Mouse (Mus musculus) embryonic facial prominence, embryonic 12.5 days (tissue): ENCODE data around the gene Clec4d. TPM values are rescaled to one million over a fixed set of nuclear protein-coding genes. Genes with fewer than 3 reads are reported as not detected.
"Not testable (repeated sequence)": the region's sequence is repeated elsewhere in the genome, so short reads cannot be mapped to it uniquely, and the experiment has no call there.

Experiments
- ATAC-seq: fragments of 200-750 bp; cut with Nextera tagmentation; 2 replicates; pipeline ENCODE4 v1.8.0; 2017; ENCODE audit not compliant: insufficient number of reproducible peaks, insufficient read depth, low FRiP score, low TSS enrichment
- H3K27ac ChIP-seq: fragments of 300-500 bp; sonication (generic); 2 replicates; pipeline ENCODE4 v1.5.1; 2016; ENCODE audit warnings: mild to moderate bottlenecking
- H3K27me3 ChIP-seq: fragments of 300-500 bp; sonication (generic); 2 replicates; pipeline ENCODE4 v1.6.1; 2016; ENCODE audit warnings: mild to moderate bottlenecking, moderate library complexity
- H3K36me3 ChIP-seq: fragments of 300-500 bp; sonication (generic); 2 replicates; pipeline ENCODE4 v1.6.1; 2016; ENCODE audit warnings: mild to moderate bottlenecking
- H3K4me1 ChIP-seq: fragments of 300-500 bp; sonication (generic); 2 replicates; pipeline ENCODE4 v1.6.1; 2016
- H3K4me2 ChIP-seq: fragments of 300-500 bp; sonication (generic); replicated peaks from 2 replicates; pipeline ENCODE4 v1.6.1; 2016; ENCODE audit warnings: mild to moderate bottlenecking, moderate library complexity
- H3K4me3 ChIP-seq: fragments of 300-500 bp; sonication (generic); 2 replicates; pipeline ENCODE4 v1.5.1; 2016; ENCODE audit warnings: mild to moderate bottlenecking
- H3K9ac ChIP-seq: fragments of 300-500 bp; sonication (generic); 2 replicates; pipeline ENCODE4 v1.6.1; 2016; ENCODE audit warnings: mild to moderate bottlenecking, moderate library complexity
- H3K9me3 ChIP-seq: fragments of 300-500 bp; sonication (generic); 2 replicates; pipeline ENCODE4 v1.6.1; 2016; ENCODE audit warnings: mild to moderate bottlenecking, moderate library complexity
- WGBS: fragments of 180-500 bp; shearing (Covaris S2); methylation state at CpG from one replicate; pipeline ENCODE4 v1.1.7; 2016; 5-methylcytosine and 5-hydroxymethylcytosine counted together
- polyA plus RNA-seq: library from polyadenylated mRNA; unstranded; fragments of >200 nt; fragmentation: Nextera tagmentation; extraction: Ambion mirVana; gene quantifications from 2 replicates; pipeline ENCODE4 v1.2.1, GENCODE M21; 2016

Gene Clec4d
- polyA plus RNA-seq, 1 experiment from 2014 or later: not detected

- WGBS: 87% methylated on average over 4 of the region's 4 CpGs
- Histone ChIP-seq H3K27me3 (no peaks in the 10 kb centered on the region), H3K4me2 (no peak overlapping the region), H3K9ac (no peak overlapping the region), H3K9me3 (no peaks in the 10 kb centered on the region), H3K27ac (no peak overlapping the region), H3K4me3 (no peak overlapping the region), H3K36me3 (no peaks in the 10 kb centered on the region), H3K4me1 (no peaks in the 10 kb centered on the region)
- ATAC-seq: no peak
Measured at GRCm38 (mm10) chr6:123265809-123266208, 3.9 kb downstream of the Clec4d start.

- WGBS: 84% methylated on average over 5 of the region's 5 CpGs
Measured at GRCm38 (mm10) chr6:123266945-123267344, 5.0 kb downstream of the Clec4d start.

GRCm38 (mm10) chr6:123279443-123279842 lies 17.5 kb downstream of the Clec4d start:
- WGBS: 91% methylated on average over 2 of the region's 2 CpGs
- Histone ChIP-seq H3K9ac (no peak overlapping the region), H3K36me3 (no peaks in the 10 kb centered on the region), H3K4me2 (no peak overlapping the region), H3K27ac (no peak overlapping the region), H3K9me3 (no peaks in the 10 kb centered on the region), H3K27me3 (no peaks in the 10 kb centered on the region), H3K4me1 (no peaks in the 10 kb centered on the region), H3K4me3 (no peak overlapping the region)
- ATAC-seq: no peak

More at GRCm38 (mm10) chr6:123266945-123267344, 5.0 kb downstream of the Clec4d start:
- Histone ChIP-seq H3K4me3 (no peak overlapping the region), H3K4me1 (no peaks in the 10 kb centered on the region), H3K4me2 (no peak overlapping the region), H3K36me3 (no peaks in the 10 kb centered on the region), H3K27me3 (no peaks in the 10 kb centered on the region), H3K9ac (no peak overlapping the region), H3K9me3 (no peaks in the 10 kb centered on the region), H3K27ac (no peak overlapping the region)
- no peak for ATAC-seq

- Histone ChIP-seq H3K4me2 (no peak overlapping the region), H3K27me3 (no peaks in the 10 kb centered on the region), H3K27ac (no peak overlapping the region), H3K4me1 (no peaks in the 10 kb centered on the region), H3K9ac (no peak overlapping the region), H3K4me3 (no peak overlapping the region), H3K9me3 (no peaks in the 10 kb centered on the region), H3K36me3 (no peaks in the 10 kb centered on the region)
- ATAC-seq: no peak
- WGBS: 83% methylated on average over 2 of the region's 2 CpGs
Measured at GRCm38 (mm10) chr6:123286311-123286710, 24.4 kb downstream of the Clec4d start.

- Histone ChIP-seq H3K9me3 (no peaks in the 10 kb centered on the region), H3K36me3 (no peaks in the 10 kb centered on the region), H3K4me1 (no peaks in the 10 kb centered on the region), H3K27ac (no peak overlapping the region), H3K4me3 (no peak overlapping the region), H3K9ac (no peak overlapping the region), H3K27me3 (no peaks in the 10 kb centered on the region), H3K4me2 (no peak overlapping the region)
- ATAC-seq: no peak
- WGBS: 78% methylated on average over 10 of the region's 10 CpGs
Measured at GRCm38 (mm10) chr6:123288931-123289330, 27.0 kb downstream of the Clec4d start.

- Histone ChIP-seq H3K27ac (no peak within 1 kb of the TSS), H3K36me3 (no peaks in the 10 kb centered on the region), H3K9ac (no peak within 1 kb of the TSS), H3K9me3 (no peaks in the 10 kb centered on the region), H3K4me2 (no peak within 1 kb of the TSS), H3K4me1 (no peaks in the 10 kb centered on the region), H3K27me3 (no peaks in the 10 kb centered on the region), H3K4me3 (no peak within 1 kb of the TSS)
- no peak for ATAC-seq
- 80% methylated on average over 4 of the region's 4 CpGs for whole genome bisulfite sequencing
Measured at GRCm38 (mm10) chr6:123289753-123290152, 27.8 kb downstream of the Clec4d start, which contains the start of gene Clec4e. TSS of gene Clec4e (minus strand) at chr6:123289870.

- 86% methylated on average over 1 of the region's 1 CpGs for WGBS
- H3K4me3 ChIP-seq: no peak overlapping the region
- H3K36me3 ChIP-seq: no peaks in the 10 kb centered on the region
- no peak overlapping the region for H3K27ac ChIP-seq
- no peak overlapping the region for H3K4me2 ChIP-seq
- no peaks in the 10 kb centered on the region for H3K4me1 ChIP-seq
- no peaks in the 10 kb centered on the region for H3K27me3 ChIP-seq
- H3K9me3 ChIP-seq: no peaks in the 10 kb centered on the region
- H3K9ac ChIP-seq: no peak overlapping the region
- no peak for ATAC-seq
Measured at GRCm38 (mm10) chr6:123292751-123293400, 31.0 kb downstream of the Clec4d start.

GRCm38 (mm10) chr6:123293509-123293908 lies 31.6 kb downstream of the Clec4d start:
- not testable (repeated sequence) for H3K4me3 ChIP-seq, H3K4me1 ChIP-seq, H3K4me2 ChIP-seq, ATAC-seq, H3K9ac ChIP-seq, H3K27me3 ChIP-seq, H3K9me3 ChIP-seq, H3K36me3 ChIP-seq, H3K27ac ChIP-seq
- 92% methylated on average over 11 of the region's 11 CpGs for WGBS

GRCm38 (mm10) chr6:123296687-123297086 lies 34.8 kb downstream of the Clec4d start:
- Histone ChIP-seq H3K9ac (no peak overlapping the region), H3K4me2 (no peak overlapping the region), H3K9me3 (no peaks in the 10 kb centered on the region), H3K27ac (no peak overlapping the region), H3K36me3 (no peaks in the 10 kb centered on the region), H3K27me3 (no peaks in the 10 kb centered on the region), H3K4me1 (no peaks in the 10 kb centered on the region), H3K4me3 (no peak overlapping the region)
- ATAC-seq: no peak
- WGBS: 56% methylated on average over 1 of the region's 1 CpGs

- not testable (repeated sequence) for H3K4me3 ChIP-seq, ATAC-seq, H3K27me3 ChIP-seq, H3K4me1 ChIP-seq, H3K9ac ChIP-seq, H3K36me3 ChIP-seq, H3K27ac ChIP-seq, H3K4me2 ChIP-seq, H3K9me3 ChIP-seq
- WGBS: 86% methylated on average over 7 of the region's 7 CpGs
Measured at GRCm38 (mm10) chr6:123306315-123306714, 44.4 kb downstream of the Clec4d start.

GRCm38 (mm10) chr6:123308033-123308432 lies 46.1 kb downstream of the Clec4d start, which contains the start of gene Vmn2r19:
TSS of gene Vmn2r19 (plus strand) at chr6:123308333.
- H3K4me3 ChIP-seq: no peak within 1 kb of the TSS
- ATAC-seq: no peak
- no peaks in the 10 kb centered on the region for H3K36me3 ChIP-seq
- 84% methylated on average over 2 of the region's 2 CpGs for WGBS
- no peak within 1 kb of the TSS for H3K9ac ChIP-seq
- H3K27ac ChIP-seq: no peak within 1 kb of the TSS
- no peaks in the 10 kb centered on the region for H3K27me3 ChIP-seq
- no peak within 1 kb of the TSS for H3K4me2 ChIP-seq
- no peaks in the 10 kb centered on the region for H3K9me3 ChIP-seq
- H3K4me1 ChIP-seq: no peaks in the 10 kb centered on the region
